Mouse (Mus musculus) kidney, adult 2 months (tissue): ENCODE measurements around the gene Best3. TPM values are rescaled to one million over a fixed set of nuclear protein-coding genes. Genes with fewer than 3 reads are reported as not detected.
"Not testable (repeated sequence)": the region's sequence is repeated elsewhere in the genome, so short reads cannot be mapped to it uniquely, and the experiment has no call there.

Source experiments
- DNase-seq: peaks from one replicate; pipeline ENCODE4 v3.0.0; 2021
- H3K27ac ChIP-seq: fragments of 200-500 bp; 2 replicates; pipeline ENCODE4 v1.5.1; 2012; ENCODE audit warnings: low read depth, low read length, control low read depth, inconsistent platforms; ENCODE audit not compliant: insufficient read depth
- H3K27me3 ChIP-seq: fragments of 200-500 bp; replicated peaks from 2 replicates; pipeline ENCODE4 v1.6.1; 2012; ENCODE audit warnings: mild to moderate bottlenecking, moderate library complexity, low read length, inconsistent platforms; ENCODE audit not compliant: control insufficient read depth, insufficient read depth
- H3K36me3 ChIP-seq: fragments of 200-500 bp; 2 replicates; pipeline ENCODE4 v1.6.1; 2012; ENCODE audit warnings: mild to moderate bottlenecking, moderate library complexity, low read length, inconsistent platforms; ENCODE audit not compliant: control insufficient read depth, insufficient read depth
- H3K4me1 ChIP-seq: fragments of 200-500 bp; 2 replicates; pipeline ENCODE4 v1.6.1; 2011; ENCODE audit warnings: low read length; ENCODE audit not compliant: control insufficient read depth, insufficient read depth
- H3K4me3 ChIP-seq: fragments of 200-500 bp; 2 replicates; pipeline ENCODE4 v1.5.1; 2011; ENCODE audit warnings: mild to moderate bottlenecking, low read depth, low read length, control low read depth; ENCODE audit not compliant: insufficient read depth
- CTCF ChIP-seq: fragments of 200-500 bp; conservative IDR thresholded peaks from 2 replicates; pipeline ENCODE4 v1.5.1; 2011; ENCODE audit warnings: low read depth, mild to moderate bottlenecking, control low read depth, low read length, moderate library complexity, mixed read lengths; ENCODE audit not compliant: insufficient read depth, insufficient read length
- POLR2A ChIP-seq: fragments of 200-500 bp; IDR thresholded peaks from one replicate; pipeline ENCODE4 v1.6.1; 2011; ENCODE audit warnings: low read depth, low read length, control low read depth
- WGBS: fragments of 180-500 bp; shearing (Covaris S2); methylation state at CpG from one replicate; pipeline ENCODE4 v1.1.7; 2018; 5-methylcytosine and 5-hydroxymethylcytosine counted together
- polyA plus RNA-seq: library from polyadenylated mRNA; depleted of rRNA; stranded (reverse); fragments of >200 nt; gene quantifications from 2 replicates; pipeline ENCODE4 v1.2.3, GENCODE M21; 2012

Best3 gene
- polyA plus RNA-seq, 1 experiment: 0.97 TPM

DNA sequence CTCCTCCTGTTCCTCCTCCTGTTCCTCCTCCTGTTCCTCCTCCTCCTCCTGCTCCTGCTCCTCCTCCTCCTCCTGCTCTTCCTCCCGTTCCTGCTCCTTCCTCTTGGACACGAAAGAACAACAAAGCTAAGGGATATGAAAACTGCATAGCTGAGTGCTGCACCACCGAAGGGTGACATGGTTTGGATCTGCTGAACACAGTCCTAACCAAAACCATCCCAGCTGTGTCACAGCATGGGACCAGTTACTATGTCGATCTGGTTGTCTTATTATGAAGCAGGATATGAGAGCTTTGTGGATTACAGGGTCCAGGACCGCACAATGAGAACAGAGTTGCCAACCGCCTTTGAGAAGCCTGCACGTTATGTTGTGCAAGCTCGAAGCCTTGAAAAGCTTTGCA lies 40.1 kb downstream of the Best3 start:
- no peaks in the 10 kb centered on the region for H3K36me3 ChIP-seq
- TF ChIP-seq POLR2A: no peak
- TF ChIP-seq CTCF: no peak
- 67% methylated on average over 8 of the region's 8 CpGs for WGBS
- H3K27me3 ChIP-seq: no peaks in the 10 kb centered on the region
- no peaks in the 10 kb centered on the region for H3K4me1 ChIP-seq
- peak; percentile 41 for DNase-seq
- H3K27ac ChIP-seq: no peak overlapping the region
- no peak overlapping the region for H3K4me3 ChIP-seq

- Histone ChIP-seq H3K36me3 (no peaks in the 10 kb centered on the region), H3K27me3 (no peaks in the 10 kb centered on the region), H3K27ac (no peak overlapping the region), H3K4me1 (no peaks in the 10 kb centered on the region), H3K4me3 (no peak overlapping the region)
- 91% methylated on average over 3 of the region's 3 CpGs for WGBS
- no peak for TF ChIP-seq POLR2A
- TF ChIP-seq CTCF: no peak
- no peak for DNase-seq
Observed at GRCm38 (mm10) chr10:117031160-117031559, 45.0 kb downstream of the Best3 start.

- Histone ChIP-seq H3K36me3 (no peaks in the 10 kb centered on the region), H3K27ac (no peak overlapping the region), H3K27me3 (no peaks in the 10 kb centered on the region), H3K4me1 (no peaks in the 10 kb centered on the region), H3K4me3 (no peak overlapping the region)
- no peak for TF ChIP-seq POLR2A
- TF ChIP-seq CTCF: peak; percentile 82
- 10% methylated on average over 8 of the region's 8 CpGs for WGBS
- peak; percentile 87 for DNase-seq
Observed at GRCm38 (mm10) chr10:117033785-117034184, 47.7 kb downstream of the Best3 start.

GRCm38 (mm10) chr10:117040355-117040754 lies 54.2 kb downstream of the Best3 start:
- no peaks in the 10 kb centered on the region for H3K27me3 ChIP-seq
- 63% methylated on average over 6 of the region's 6 CpGs for WGBS
- TF ChIP-seq CTCF (no peak), POLR2A (no peak)
- H3K36me3 ChIP-seq: no peaks in the 10 kb centered on the region
- H3K27ac ChIP-seq: no peak overlapping the region
- H3K4me1 ChIP-seq: no peaks in the 10 kb centered on the region
- no peak for DNase-seq
- H3K4me3 ChIP-seq: no peak overlapping the region

DNA sequence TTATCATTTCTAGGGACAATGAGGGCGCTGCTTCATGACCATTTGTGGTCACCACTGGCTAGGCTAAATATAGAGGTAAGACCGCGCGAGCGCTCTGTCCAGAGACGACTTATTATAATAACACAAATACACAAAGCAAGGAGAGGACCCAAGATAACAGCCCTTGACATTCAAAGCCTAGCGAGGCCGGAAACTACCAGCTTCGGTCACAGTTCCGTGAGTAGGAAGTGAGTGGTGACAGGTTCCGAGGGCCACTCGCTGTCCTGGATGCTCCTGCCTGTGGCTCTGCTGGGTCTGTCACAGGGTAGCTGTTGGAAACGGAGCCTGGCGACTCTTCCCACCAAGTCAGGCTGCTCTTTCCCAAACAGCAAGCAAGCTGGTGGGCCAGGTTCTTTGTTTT lies 56.2 kb downstream of the Best3 start:
- Histone ChIP-seq H3K27me3 (no peaks in the 10 kb centered on the region), H3K36me3 (no peaks in the 10 kb centered on the region), H3K4me3 (no peak overlapping the region), H3K27ac (no peak overlapping the region), H3K4me1 (no peaks in the 10 kb centered on the region)
- WGBS: 81% methylated on average over 14 of the region's 14 CpGs
- TF ChIP-seq POLR2A: no peak
- TF ChIP-seq CTCF: no peak
- DNase-seq: no peak

DNA sequence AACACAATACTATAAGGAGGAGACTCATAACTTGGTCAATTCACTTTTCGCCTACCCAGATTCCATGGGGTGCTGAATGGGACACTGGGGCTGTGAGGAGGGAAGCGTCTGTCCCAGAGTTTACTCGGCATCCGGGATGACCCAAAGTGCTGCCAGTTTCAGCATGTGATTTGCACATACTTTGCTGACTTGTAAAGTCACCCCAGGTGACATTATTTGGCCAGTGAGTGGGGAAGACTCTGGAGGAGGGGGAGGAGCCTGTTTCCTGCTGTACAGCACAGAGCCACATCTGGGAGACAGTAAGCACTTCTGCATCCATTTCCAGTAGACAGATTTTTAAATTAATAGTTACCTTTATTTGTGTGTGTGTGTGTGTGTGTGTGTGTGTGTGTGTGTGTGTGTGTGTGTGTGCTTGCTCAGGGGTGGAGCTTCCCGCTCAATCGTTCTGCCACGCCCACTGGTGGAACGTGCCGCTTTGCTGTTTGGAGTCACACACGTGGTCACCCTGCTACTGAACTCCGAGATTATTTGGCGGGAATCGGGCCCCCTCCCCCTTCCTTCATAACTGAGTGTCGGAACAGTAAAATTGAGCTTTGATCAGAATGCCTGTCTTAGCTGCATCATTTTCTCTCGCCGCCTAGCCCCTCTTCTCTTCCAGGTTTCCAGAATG lies 57.5 kb downstream of the Best3 start:
- not testable (repeated sequence) for H3K4me1 ChIP-seq, H3K4me3 ChIP-seq, DNase-seq, H3K27ac ChIP-seq, H3K36me3 ChIP-seq, H3K27me3 ChIP-seq
- WGBS: 22% methylated on average over 16 of the region's 16 CpGs

GRCm38 (mm10) chr10:117045175-117046056 lies 59.3 kb downstream of the Best3 start, which contains the start of gene Lrrc10:
Lrrc10 (plus strand) TSS chr10:117045341.
- H3K36me3 ChIP-seq: no peaks in the 10 kb centered on the region
- TF ChIP-seq POLR2A (no peak), CTCF (no peak)
- no peaks in the 10 kb centered on the region for H3K4me1 ChIP-seq
- DNase-seq: no peak
- H3K4me3 ChIP-seq: no peak within 1 kb of the TSS
- H3K27me3 ChIP-seq: no peaks in the 10 kb centered on the region
- WGBS: 54% methylated on average over 40 of the region's 40 CpGs
- no peak within 1 kb of the TSS for H3K27ac ChIP-seq
